Mouse (Mus musculus) adrenal gland, adult (tissue): ENCODE measurements at regions not wholly inside any gene's neighbourhood (a gene's known extent, or its start where the extent isn't known, plus 50 kb on each side); places are given as distances from the start of the nearest gene placed in this dataset.

Experiments
- DNase-seq, 2 experiments: peaks; one replicate each; pipeline ENCODE4 v3.0.0; 2022 to 2023; ENCODE audit warnings: low spot score in 1 of 2; ENCODE audit not compliant: inconsistent age in 2 of 2

DNA sequence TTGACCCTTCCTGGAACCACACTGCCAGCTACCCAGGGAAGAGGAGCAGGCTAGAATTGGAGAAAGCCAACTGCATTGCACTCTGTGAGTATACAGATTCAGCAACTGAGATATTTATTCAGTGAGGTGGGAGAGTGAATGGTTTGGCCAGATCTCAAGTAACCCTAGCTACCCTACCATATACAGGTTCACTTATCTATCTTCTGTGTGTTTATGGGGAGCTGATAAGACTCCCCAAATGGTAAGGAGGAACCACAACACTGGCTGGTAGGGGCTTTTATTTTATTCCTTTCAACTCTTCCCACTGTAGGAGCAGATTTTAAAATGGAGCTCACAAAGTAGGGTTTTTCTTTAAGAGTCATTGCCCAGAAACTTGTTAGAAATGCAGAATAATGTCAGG lies 62.9 kb downstream of the Arrdc3 start:
- no peak for DNase-seq

GRCm38 (mm10) chr13:80947705-80948104 lies 64.5 kb downstream of the Arrdc3 start:
- no peak for DNase-seq

DNA sequence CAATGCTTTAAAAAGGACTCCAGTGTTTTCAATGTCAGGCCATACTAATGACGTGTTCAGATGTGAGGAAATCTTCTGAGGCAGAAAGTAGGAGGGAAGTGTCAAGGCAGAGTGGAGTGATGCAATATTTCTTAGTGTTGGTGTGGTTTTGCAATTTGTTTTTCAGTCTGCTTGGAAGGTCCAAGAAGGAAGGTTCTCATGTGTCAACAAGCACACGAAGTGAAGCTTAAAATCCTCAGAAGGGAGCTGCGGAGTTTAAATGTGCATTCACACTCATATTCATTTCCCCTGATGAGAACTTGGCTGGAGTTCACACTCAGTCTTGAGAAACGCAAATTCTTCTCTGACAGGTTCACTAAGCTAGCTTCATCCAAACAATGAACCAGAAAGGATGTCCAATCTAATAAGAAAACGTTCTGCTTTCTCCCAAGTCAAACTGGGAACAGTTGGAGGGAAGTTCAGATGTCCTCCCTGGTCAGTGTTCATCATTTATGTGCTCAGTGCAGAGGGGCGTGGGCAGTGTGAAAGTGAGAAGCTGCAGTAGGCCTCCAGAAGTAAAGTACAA lies 66.0 kb downstream of the Arrdc3 start:
- no peak for DNase-seq

DNA sequence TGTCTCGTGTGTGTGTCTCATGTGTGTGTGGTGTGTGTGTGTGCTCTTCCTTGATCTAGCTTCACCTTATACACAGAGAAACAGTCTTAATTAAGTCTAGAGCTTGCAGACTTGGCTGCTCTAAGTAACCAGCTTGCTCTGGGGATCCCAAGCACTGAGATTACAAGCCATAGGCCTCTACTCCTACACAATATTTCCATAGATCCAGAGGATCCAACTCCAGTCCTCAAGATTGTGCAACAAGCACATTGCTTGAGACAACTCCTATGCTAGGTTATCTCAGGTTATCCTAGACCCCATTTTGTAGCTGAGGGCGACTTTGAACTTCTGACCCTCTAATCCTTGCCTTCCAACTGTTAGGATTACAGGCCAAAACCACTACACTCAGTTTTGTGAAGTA lies 67.1 kb downstream of the Arrdc3 start:
- no peak for DNase-seq

DNA sequence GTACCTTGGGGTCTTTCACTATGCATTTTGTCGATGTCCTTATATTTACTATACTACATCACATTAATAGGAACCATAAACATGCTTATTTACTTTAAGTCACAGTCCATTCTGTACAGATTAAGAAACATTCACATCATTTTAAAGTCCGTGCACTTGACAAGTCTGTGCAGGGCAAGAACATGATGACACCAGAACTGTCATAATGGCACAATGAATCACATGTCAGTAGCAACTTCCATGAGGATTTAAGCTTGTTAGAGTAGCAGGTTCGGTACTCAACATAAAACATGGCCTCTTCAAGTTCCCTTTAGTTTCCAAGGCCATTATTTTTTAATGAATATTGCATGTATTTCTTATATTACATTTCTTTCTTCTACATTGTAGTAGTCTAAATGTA lies 67.6 kb downstream of the Arrdc3 start:
- DNase-seq, result no peak

DNA sequence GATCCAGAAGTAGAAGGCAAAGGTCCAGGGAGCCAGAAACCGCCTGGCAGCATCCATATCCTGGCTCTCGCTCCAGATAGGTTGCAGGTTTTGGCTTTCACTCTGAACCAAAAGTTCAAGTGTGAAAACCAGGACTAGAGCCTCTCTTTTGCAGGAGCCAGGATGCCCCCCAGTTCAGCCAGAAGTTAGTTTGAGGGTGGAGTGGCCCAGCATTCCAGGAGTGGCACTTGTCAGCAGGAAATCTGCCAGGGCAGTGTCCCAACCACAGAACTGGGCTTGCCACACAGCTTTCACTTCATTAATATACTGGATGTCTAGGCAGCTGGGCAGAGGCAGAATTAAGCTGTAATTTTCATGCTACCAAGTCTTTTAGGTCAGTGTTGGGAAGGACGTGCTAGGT lies 68.1 kb downstream of the Arrdc3 start:
- peak in 1 of 2 experiments; percentile 82 for DNase-seq

GRCm38 (mm10) chr13:80952851-80953250 lies 69.7 kb downstream of the Arrdc3 start:
- no peak for DNase-seq

DNA sequence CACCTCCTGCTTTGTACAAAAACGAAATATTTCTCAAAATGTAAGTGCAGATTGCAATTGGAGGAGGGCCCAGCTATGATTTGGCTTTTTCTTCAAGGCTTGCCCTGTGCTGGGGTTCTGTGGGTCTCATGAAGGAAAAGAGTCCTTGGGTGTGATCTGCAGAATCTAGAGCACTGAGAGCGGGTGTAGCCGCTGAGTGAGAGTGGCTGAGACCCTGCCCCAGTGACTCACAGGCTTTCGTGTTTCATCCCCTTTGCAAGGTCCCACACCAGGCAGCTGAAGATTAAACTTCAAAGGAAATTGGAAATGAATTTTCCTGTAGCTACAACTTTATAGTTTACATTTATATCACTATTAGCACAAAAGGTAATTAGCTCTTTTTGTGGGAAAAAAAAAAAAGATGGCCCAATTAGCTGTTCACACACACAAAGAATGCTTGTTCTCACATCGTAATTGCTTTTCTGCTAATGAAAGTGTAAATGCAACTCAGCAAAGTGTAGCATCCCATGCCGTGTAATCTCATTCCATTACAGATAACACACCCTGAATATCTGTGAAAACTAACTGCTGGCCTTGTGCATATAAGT lies 71.0 kb downstream of the Arrdc3 start:
- DNase-seq, result no peak

- no peak for DNase-seq
Measured at GRCm38 (mm10) chr13:80956966-80957365, 73.8 kb downstream of the Arrdc3 start.

- DNase-seq, result no peak
Measured at GRCm38 (mm10) chr13:80957419-80958139, 74.4 kb downstream of the Arrdc3 start.

- DNase-seq, result no peak
Measured at GRCm38 (mm10) chr13:80959763-80960162, 76.6 kb downstream of the Arrdc3 start.

- DNase-seq, result peak in 1 of 2 experiments; percentile 72
Measured at GRCm38 (mm10) chr13:80961985-80962617, 78.9 kb downstream of the Arrdc3 start.

DNA sequence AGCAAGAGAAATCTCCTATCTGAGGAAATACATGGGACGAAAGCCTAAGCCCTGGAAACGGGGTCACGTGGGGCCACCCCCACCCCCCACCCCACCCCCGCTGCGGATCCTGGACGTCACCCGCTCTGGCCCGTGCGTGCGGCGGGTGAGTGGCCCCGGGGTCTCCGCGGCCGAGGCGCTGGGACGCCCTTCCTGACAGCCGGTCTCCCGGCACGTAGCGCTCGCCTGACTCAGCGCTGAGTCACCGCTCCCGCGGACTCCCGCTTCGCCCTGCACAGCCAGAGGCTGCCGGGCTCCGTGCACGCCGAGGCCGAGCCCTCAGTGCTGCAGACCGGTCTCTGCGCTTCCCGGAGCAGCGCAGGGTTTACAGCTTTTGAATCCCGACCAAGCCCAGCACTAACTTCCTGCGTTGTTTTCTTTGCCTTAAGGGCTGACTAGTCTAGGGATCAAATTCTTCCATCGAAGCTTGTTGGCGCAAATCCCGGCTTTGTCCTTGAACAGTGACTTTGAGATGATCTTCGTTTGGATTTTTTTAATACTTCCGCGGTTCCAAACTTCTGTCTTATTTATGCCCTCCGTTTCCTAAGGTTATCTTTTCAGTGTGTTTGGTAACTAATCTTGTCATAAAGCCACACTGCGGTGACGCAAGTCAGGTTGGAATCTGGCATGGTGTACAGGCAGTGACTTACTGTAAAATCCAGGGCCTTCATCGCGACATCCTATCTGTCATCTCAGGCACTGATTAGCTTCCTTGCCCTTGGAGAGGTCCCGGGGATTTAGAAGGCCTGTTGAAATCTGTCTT lies 79.8 kb downstream of the Arrdc3 start:
- peak; percentile 91 to 96 for DNase-seq

DNA sequence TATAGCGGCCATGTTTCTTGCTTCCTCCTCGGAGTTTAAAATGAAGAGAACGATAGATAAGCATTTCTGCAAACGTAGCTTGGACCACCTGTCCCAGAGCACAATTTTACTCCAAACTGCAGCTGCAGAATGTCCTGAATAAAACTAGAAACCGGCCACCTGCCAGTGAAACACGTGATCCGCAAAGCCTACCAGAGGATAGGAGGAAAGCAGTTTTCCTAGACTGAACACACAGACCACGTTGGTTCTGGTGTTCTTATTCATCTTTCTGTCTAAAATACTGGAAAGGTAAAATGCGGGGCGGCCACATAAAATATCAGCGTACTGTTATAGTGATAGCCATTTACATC lies 80.4 kb downstream of the Arrdc3 start:
- DNase-seq, result no peak

DNA sequence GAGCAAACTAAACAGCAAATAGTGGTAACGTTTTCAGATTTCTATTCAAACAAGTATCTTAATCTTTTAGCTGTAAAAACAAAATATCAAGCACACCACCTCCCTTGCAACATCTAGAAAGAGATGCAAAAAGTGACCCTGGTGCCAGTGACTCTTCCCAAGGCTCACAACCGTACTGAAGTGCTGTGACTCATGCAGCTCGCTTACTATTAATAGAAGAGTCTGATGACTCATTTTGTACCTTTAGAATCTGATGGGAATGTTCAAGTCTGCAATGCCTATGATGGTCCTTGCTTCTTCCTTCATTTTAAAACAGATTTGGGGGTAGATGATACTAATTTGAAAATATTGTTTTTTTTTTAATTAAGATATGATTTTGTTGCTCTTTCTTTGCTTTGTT lies 88.5 kb downstream of the Arrdc3 start:
- DNase-seq, result peak; percentile 48 to 82

DNA sequence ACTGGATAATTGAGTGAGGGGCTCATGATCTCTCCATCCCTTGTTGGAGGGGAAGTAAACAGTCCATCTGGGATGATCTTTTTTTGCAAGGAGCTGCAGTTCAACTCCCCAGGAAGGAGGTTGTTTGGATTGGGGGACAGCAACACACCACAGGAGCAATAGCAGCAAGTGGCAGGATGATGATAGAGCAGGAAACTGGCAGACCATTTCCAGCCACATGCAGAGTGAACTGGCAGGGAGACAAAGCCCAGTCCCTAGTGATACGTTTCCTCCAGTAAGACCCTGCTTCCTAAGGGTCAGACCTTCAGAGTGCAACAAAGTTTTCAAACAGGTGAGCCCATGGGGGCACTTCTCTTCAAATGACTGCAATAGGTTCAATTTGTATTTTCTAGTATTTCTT lies 91.2 kb downstream of the Arrdc3 start:
- DNase-seq, result no peak

- DNase-seq, result no peak
Measured at GRCm38 (mm10) chr13:80977266-80977665, 94.1 kb downstream of the Arrdc3 start.

GRCm38 (mm10) chr13:80981201-80981600 lies 98.0 kb downstream of the Arrdc3 start:
- DNase-seq, result no peak

GRCm38 (mm10) chr13:80986657-80987056 lies 103.5 kb downstream of the Arrdc3 start:
- no peak for DNase-seq

DNA sequence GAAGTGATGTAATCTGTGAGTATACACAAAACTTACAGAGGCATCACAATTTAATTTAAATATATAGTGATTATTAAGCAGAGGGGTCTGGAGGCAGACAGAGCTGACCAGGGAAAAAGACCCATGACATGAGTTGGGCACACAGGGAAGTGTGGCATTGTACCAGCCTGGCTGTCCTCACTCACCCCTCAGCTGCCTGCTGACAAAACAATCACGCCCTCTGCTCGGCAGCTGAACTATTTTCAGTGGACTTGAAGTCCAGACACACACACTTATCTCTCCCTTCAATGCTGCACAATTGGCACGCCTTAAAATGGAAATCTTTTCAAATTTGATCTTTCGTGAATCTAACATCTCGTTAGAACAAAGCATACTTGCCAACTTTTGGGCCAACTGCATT lies 106.6 kb downstream of the Arrdc3 start:
- DNase-seq, result no peak

DNA sequence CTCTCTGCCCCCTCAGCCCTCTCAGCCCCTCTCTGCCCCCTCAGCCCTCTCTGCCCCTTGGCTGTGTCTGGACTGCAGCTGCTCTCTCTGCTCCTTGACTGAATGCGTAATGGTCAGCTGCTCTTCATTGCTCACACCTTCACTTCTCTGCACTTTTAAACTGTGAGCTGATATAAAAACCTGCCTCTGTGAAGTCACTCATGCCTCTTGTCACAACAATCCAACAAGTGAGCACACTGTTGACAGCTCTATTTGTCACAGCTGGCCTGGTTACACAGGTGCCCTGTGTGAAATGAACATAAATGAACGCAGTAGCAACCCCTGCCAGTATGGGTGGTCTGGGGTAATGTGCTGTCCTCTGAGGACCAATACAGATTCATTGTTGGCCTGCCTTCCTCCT lies 109.2 kb downstream of the Arrdc3 start:
- no peak for DNase-seq
